Mouse (Mus musculus): ENCODE results near the gene Tmem128. TPM values are rescaled to one million over a fixed set of nuclear protein-coding genes. Genes with fewer than 3 reads are reported as not detected.
A peak's percentile ranks its signal among the peaks of the same experiment; 100 is the strongest.

The Tmem128 gene
- polyA plus RNA-seq, 1 experiment from 2014 or later = 116 TPM

- ATAC-seq (ENCODE audit: low read depth) = no peak
- no peak overlapping the region for H3K4me2 ChIP-seq
- H3K27me3 ChIP-seq = peaks cover 61% of the 10 kb centered on the region
- WGBS = 59% methylated on average over 1 of the region's 1 CpGs
- H3K9ac ChIP-seq = no peak overlapping the region
- H3K27ac ChIP-seq (replicated peaks) = no peak overlapping the region
- H3K4me1 ChIP-seq (replicated peaks) = peaks cover 21% of the 10 kb centered on the region
- no peaks in the 10 kb centered on the region for H3K36me3 ChIP-seq
- no peak overlapping the region for H3K4me3 ChIP-seq
- no peaks in the 10 kb centered on the region for H3K9me3 ChIP-seq
These were observed 20.1 kb downstream of the Tmem128 start for GRCm38 (mm10) chr5:38280075-38280474.

GRCm38 (mm10) chr5:38285724-38286123 is 25.7 kb downstream of the Tmem128 start:
- WGBS = 79% methylated on average over 9 of the region's 9 CpGs
- Histone ChIP-seq H3K27ac (replicated peaks) (no peak overlapping the region), H3K4me1 (replicated peaks) (no peaks in the 10 kb centered on the region), H3K27me3 (peaks cover 5% of the 10 kb centered on the region; the same call in 1 of the 2 replicates), H3K4me3 (no peak overlapping the region), H3K36me3 (no peaks in the 10 kb centered on the region), H3K9me3 (no peaks in the 10 kb centered on the region), H3K9ac (no peak overlapping the region), H3K4me2 (no peak overlapping the region)
- no peak for ATAC-seq (ENCODE audit: low read depth)

- no peaks in the 10 kb centered on the region for H3K9me3 ChIP-seq
- no peak for ATAC-seq (ENCODE audit: low read depth)
- 92% methylated on average over 3 of the region's 3 CpGs for whole genome bisulfite sequencing
- H3K9ac ChIP-seq = no peak overlapping the region
- H3K4me1 ChIP-seq (replicated peaks) = no peaks in the 10 kb centered on the region
- no peaks in the 10 kb centered on the region for H3K27me3 ChIP-seq
- H3K4me3 ChIP-seq = no peak overlapping the region
- no peaks in the 10 kb centered on the region for H3K36me3 ChIP-seq
- H3K4me2 ChIP-seq = no peak overlapping the region
- H3K27ac ChIP-seq (replicated peaks) = no peak overlapping the region
These were observed 28.5 kb downstream of the Tmem128 start for GRCm38 (mm10) chr5:38288476-38288875.

GRCm38 (mm10) chr5:38301761-38302411 is 41.9 kb downstream of the Tmem128 start:
- no peak overlapping the region for H3K27ac ChIP-seq (replicated peaks)
- H3K4me1 ChIP-seq (replicated peaks) = no peaks in the 10 kb centered on the region
- no peaks in the 10 kb centered on the region for H3K9me3 ChIP-seq
- WGBS = 90% methylated on average over 12 of the region's 12 CpGs
- no peaks in the 10 kb centered on the region; the same call in 1 of the 2 replicates for H3K27me3 ChIP-seq
- no peak for ATAC-seq (ENCODE audit: low read depth)
- no peaks in the 10 kb centered on the region for H3K36me3 ChIP-seq
- no peak overlapping the region for H3K4me2 ChIP-seq
- H3K4me3 ChIP-seq = no peak overlapping the region
- H3K9ac ChIP-seq = no peak overlapping the region

GRCm38 (mm10) chr5:38302651-38303050 is 42.7 kb downstream of the Tmem128 start:
- H3K36me3 ChIP-seq = no peaks in the 10 kb centered on the region
- no peak for ATAC-seq (ENCODE audit: low read depth)
- no peaks in the 10 kb centered on the region for H3K9me3 ChIP-seq
- no peaks in the 10 kb centered on the region; the same call in 1 of the 2 replicates for H3K27me3 ChIP-seq
- H3K9ac ChIP-seq = no peak overlapping the region
- no peak overlapping the region for H3K4me2 ChIP-seq
- 21% methylated on average over 12 of the region's 12 CpGs for WGBS
- H3K4me3 ChIP-seq = no peak overlapping the region
- H3K4me1 ChIP-seq (replicated peaks) = no peaks in the 10 kb centered on the region
- no peak overlapping the region for H3K27ac ChIP-seq (replicated peaks)

- H3K9ac ChIP-seq = no peak overlapping the region
- no peaks in the 10 kb centered on the region for H3K36me3 ChIP-seq
- H3K27ac ChIP-seq (replicated peaks) = no peak overlapping the region
- H3K4me1 ChIP-seq (replicated peaks) = no peaks in the 10 kb centered on the region
- H3K9me3 ChIP-seq = no peaks in the 10 kb centered on the region
- H3K4me3 ChIP-seq = no peak overlapping the region
- ATAC-seq (ENCODE audit: low read depth) = no peak
- no peak overlapping the region for H3K4me2 ChIP-seq
- H3K27me3 ChIP-seq = peaks cover 10% of the 10 kb centered on the region
- WGBS = 85% methylated on average over 2 of the region's 2 CpGs
These were observed 45.3 kb downstream of the Tmem128 start for GRCm38 (mm10) chr5:38305241-38305640.

- H3K9ac ChIP-seq = peak overlapping the region; percentile 62
- H3K27ac ChIP-seq (replicated peaks) = no peak overlapping the region
- no peaks in the 10 kb centered on the region for H3K4me1 ChIP-seq (replicated peaks)
- peak; percentile 90 for ATAC-seq (ENCODE audit: low read depth)
- peak overlapping the region; percentile 64 for H3K4me2 ChIP-seq
- H3K27me3 ChIP-seq = peaks cover 10% of the 10 kb centered on the region
- no peaks in the 10 kb centered on the region for H3K36me3 ChIP-seq
- no peaks in the 10 kb centered on the region for H3K9me3 ChIP-seq
- 10% methylated on average over 26 of the region's 26 CpGs for WGBS
- peak overlapping the region; percentile 42 for H3K4me3 ChIP-seq
These were observed 47.5 kb downstream of the Tmem128 start for GRCm38 (mm10) chr5:38307255-38308101.

GRCm38 (mm10) chr5:38308873-38309272 is 48.9 kb downstream of the Tmem128 start:
- no peak for ATAC-seq (ENCODE audit: low read depth)
- no peaks in the 10 kb centered on the region for H3K9me3 ChIP-seq
- H3K27me3 ChIP-seq = peaks cover 10% of the 10 kb centered on the region
- no peak overlapping the region for H3K4me2 ChIP-seq
- H3K9ac ChIP-seq = no peak overlapping the region
- H3K36me3 ChIP-seq = no peaks in the 10 kb centered on the region
- no peak overlapping the region for H3K27ac ChIP-seq (replicated peaks)
- no peak overlapping the region for H3K4me3 ChIP-seq
- H3K4me1 ChIP-seq (replicated peaks) = no peaks in the 10 kb centered on the region
- WGBS = 50% methylated on average over 5 of the region's 5 CpGs

GRCm38 (mm10) chr5:38309795-38310194 is 49.8 kb downstream of the Tmem128 start:
- H3K9ac ChIP-seq = no peak overlapping the region
- ATAC-seq (ENCODE audit: low read depth) = no peak
- no peak overlapping the region for H3K27ac ChIP-seq (replicated peaks)
- no peaks in the 10 kb centered on the region for H3K4me1 ChIP-seq (replicated peaks)
- no peak overlapping the region for H3K4me2 ChIP-seq
- no peaks in the 10 kb centered on the region for H3K36me3 ChIP-seq
- 76% methylated on average over 3 of the region's 3 CpGs for WGBS
- peaks cover 10% of the 10 kb centered on the region for H3K27me3 ChIP-seq
- H3K4me3 ChIP-seq = no peak overlapping the region
- no peaks in the 10 kb centered on the region for H3K9me3 ChIP-seq

Other genes starting within 250 kb of the Tmem128 start
- 39.4 and 42.1 TPM in 2 replicates for gene Stx18, start 221.4 kb upstream of the Tmem128 start, polyA plus RNA-seq (2015; fragmentation: Nextera tagmentation; extraction: Ambion mirVana)
- 976 and 984 TPM in 2 replicates for gene Nsg1, start 100.3 kb upstream of the Tmem128 start, polyA plus RNA-seq (2015; fragmentation: Nextera tagmentation; extraction: Ambion mirVana)
- 17.1 and 19.3 TPM in 2 replicates for gene Zbtb49, start 39.7 kb upstream of the Tmem128 start, polyA plus RNA-seq (2015; fragmentation: Nextera tagmentation; extraction: Ambion mirVana)
- 44.5 and 47.7 TPM in 2 replicates for gene Lyar, start 39.7 kb upstream of the Tmem128 start, polyA plus RNA-seq (2015; fragmentation: Nextera tagmentation; extraction: Ambion mirVana)
- gene Otop1, start 15.8 kb downstream of the Tmem128 start, polyA plus RNA-seq (2015; fragmentation: Nextera tagmentation; extraction: Ambion mirVana) = not detected in 2 replicates
- gene Drd5, start 59.2 kb downstream of the Tmem128 start, polyA plus RNA-seq (2015; fragmentation: Nextera tagmentation; extraction: Ambion mirVana) = 0.27 and 0.28 TPM in 2 replicates
- gene Slc2a9, start 243.0 kb downstream of the Tmem128 start, polyA plus RNA-seq (2015; fragmentation: Nextera tagmentation; extraction: Ambion mirVana) = 0.12 and 0.64 TPM in 2 replicates